Mouse (Mus musculus): ENCODE results near the gene Sncg.
"Not testable (repeated sequence)": the region's sequence is repeated elsewhere in the genome, so short reads cannot be mapped to it uniquely, and the experiment has no call there.

The Sncg gene

GRCm38 (mm10) chr14:34374577-34374976, at the start of gene Sncg:
Gene Sncg, minus strand, starts transcription at chr14:34374789.
- DNase-seq, result no peak

GRCm38 (mm10) chr14:34421078-34421477, 46.5 kb upstream of the Sncg start:
- DNase-seq, result no peak

- DNase-seq, result no peak
Observed at GRCm38 (mm10) chr14:34417501-34417900, 42.9 kb upstream of the Sncg start.

GRCm38 (mm10) chr14:34416946-34417345, 42.4 kb upstream of the Sncg start:
- DNase-seq, result not testable (repeated sequence)

GRCm38 (mm10) chr14:34412164-34412896, 37.7 kb upstream of the Sncg start:
- no peak for DNase-seq

GRCm38 (mm10) chr14:34410716-34411115, 36.1 kb upstream of the Sncg start:
- DNase-seq, result no peak

- DNase-seq, result no peak
Observed at GRCm38 (mm10) chr14:34403424-34403823, 28.8 kb upstream of the Sncg start.

- DNase-seq, result no peak
Observed at GRCm38 (mm10) chr14:34402871-34403270, 28.3 kb upstream of the Sncg start.

GRCm38 (mm10) chr14:34401135-34401534, 26.5 kb upstream of the Sncg start:
- peak; percentile 68 for DNase-seq

GRCm38 (mm10) chr14:34400021-34400420, 25.4 kb upstream of the Sncg start:
- DNase-seq, result no peak

- no peak for DNase-seq
Observed at GRCm38 (mm10) chr14:34399301-34399700, 24.7 kb upstream of the Sncg start.

GRCm38 (mm10) chr14:34398901-34399300, 24.3 kb upstream of the Sncg start:
- DNase-seq, result no peak

- no peak for DNase-seq
Observed at GRCm38 (mm10) chr14:34397871-34398270, 23.3 kb upstream of the Sncg start.

- no peak for DNase-seq
Observed at GRCm38 (mm10) chr14:34393295-34393694, 18.7 kb upstream of the Sncg start.

- DNase-seq, result no peak
Observed at GRCm38 (mm10) chr14:34382921-34383704, 8.5 kb upstream of the Sncg start.

- DNase-seq, result no peak
Observed at GRCm38 (mm10) chr14:34378560-34379331, 4.2 kb upstream of the Sncg start.

- DNase-seq, result no peak
Observed at GRCm38 (mm10) chr14:34377121-34377520, 2.5 kb upstream of the Sncg start.

GRCm38 (mm10) chr14:34375941-34376340, 1.4 kb upstream of the Sncg start:
- no peak for DNase-seq

GRCm38 (mm10) chr14:34375415-34375904, 871 bp upstream of the Sncg start, which contains the start of gene Mmrn2:
Gene Mmrn2, plus strand, starts transcription at chr14:34375465.
- DNase-seq, result no peak

- DNase-seq, result no peak
Observed at GRCm38 (mm10) chr14:34373581-34373980, 1.0 kb downstream of the Sncg start.

GRCm38 (mm10) chr14:34372646-34373045, 1.9 kb downstream of the Sncg start:
- DNase-seq, result peak; percentile 66

- DNase-seq, result no peak
Observed at GRCm38 (mm10) chr14:34371763-34372162, 2.8 kb downstream of the Sncg start.

GRCm38 (mm10) chr14:34370921-34371320, 3.7 kb downstream of the Sncg start:
- no peak for DNase-seq
